Mouse (Mus musculus) adrenal gland, postnatal 0 days (tissue): ENCODE measurements around the gene Ngf. TPM values are rescaled to one million over a fixed set of nuclear protein-coding genes. Genes with fewer than 3 reads are reported as not detected.

Experiments
- polyA plus RNA-seq: library from polyadenylated mRNA; unstranded; fragments of >200 nt; fragmentation: Nextera tagmentation; extraction: Ambion mirVana; gene quantifications from 2 replicates; pipeline ENCODE4 v1.2.1, GENCODE M21; 2015

The Ngf gene
- polyA plus RNA-seq = 1.4 and 2.3 TPM in 2 replicates

DNA sequence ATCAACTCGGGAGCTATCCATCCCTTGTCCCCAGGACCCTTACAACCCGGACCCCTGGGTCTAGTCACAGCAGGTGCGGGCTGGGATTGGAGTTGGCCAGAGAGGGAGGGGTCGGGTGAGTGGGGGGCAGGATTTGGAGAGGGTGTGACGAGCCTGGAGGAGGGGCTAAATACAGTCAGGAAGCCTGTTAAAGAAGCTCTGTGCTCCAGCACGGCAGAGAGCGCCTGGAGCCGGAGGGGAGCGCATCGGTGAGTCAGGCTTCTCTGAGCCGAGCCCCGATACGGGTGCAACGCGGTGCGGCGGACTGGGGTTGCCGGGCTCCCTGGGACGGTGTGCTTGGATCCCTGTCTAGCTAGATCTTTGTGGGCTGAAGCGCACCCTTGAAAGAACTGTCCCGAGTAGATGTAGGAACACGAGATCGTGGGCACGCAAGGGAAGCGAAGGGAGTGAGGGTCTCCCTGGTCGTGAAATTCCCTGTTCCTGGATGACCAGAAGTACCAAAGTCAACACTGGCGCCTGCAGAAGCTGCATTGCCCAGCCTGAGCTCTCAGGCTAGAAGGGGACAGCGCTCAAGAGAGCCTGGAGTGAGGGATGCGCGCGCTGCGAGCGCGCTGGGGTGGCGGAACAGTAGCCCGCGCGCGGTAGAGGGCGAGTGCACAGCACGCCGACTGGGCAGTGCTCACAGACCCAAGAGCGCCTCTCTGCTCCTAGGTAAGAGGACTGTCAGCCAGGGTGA, at the start of gene Ngf:
Ngf (plus strand) TSS at position 207 of the 736 bp plus-strand sequence.

